Mouse (Mus musculus): ENCODE results near the gene Ppp6r2.
A peak's percentile ranks its signal among the peaks of the same experiment; 100 is the strongest.

Ppp6r2 gene

GRCm38 (mm10) chr15:89249063-89249462, 37.7 kb downstream of the Ppp6r2 start:
- no peak for DNase-seq (ENCODE audit: low spot score in 2 of 2)

- no peak for DNase-seq (ENCODE audit: low spot score in 2 of 2)
Observed at GRCm38 (mm10) chr15:89255330-89255729, 44.0 kb downstream of the Ppp6r2 start.

GRCm38 (mm10) chr15:89258997-89259396, 47.6 kb downstream of the Ppp6r2 start:
- no peak for DNase-seq (ENCODE audit: low spot score in 2 of 2)

DNA sequence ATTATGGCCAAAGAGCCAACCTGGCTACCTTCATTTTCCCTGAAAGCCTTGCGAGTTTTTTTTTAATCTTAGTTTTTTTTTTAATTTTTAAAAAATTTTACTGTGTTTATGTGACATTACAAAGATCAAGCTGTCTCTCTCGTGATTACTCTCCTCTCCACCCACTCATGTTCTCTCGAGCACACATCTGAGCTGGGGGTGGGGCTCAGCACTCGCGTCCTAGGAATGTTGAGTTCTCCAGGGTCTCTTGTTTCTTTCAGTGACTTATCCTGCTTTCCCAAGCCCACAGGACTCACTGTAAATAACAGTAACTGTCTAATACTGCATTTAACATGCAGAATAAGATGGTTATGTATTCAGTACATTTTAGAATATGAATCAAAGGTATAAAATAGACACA, 53.1 kb downstream of the Ppp6r2 start:
- DNase-seq (ENCODE audit: low spot score in 2 of 2) = no peak

DNA sequence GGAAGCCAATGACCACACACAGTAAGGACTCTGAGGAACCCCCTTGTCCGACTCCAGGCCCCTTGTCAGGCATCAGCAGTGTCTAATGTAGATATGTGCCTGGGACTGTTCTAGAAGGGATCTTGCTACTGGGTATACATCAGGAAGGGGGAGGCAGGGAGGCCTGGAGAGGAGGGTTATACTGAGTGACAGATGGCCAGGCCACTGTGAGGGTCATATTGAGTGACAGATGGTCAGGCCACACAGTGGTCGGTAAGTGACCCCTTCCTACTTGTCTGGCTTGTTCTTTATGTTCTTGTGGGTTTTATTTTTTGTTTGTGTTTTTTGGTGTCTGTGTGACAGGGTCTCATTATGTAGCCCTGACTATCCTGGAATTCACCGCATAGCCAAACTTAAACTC, 64.1 kb downstream of the Ppp6r2 start:
- DNase-seq (ENCODE audit: low spot score in 2 of 2) = no peak

- no peak for DNase-seq (ENCODE audit: low spot score in 2 of 2)
Observed at GRCm38 (mm10) chr15:89277366-89277765, 66.0 kb downstream of the Ppp6r2 start.

DNA sequence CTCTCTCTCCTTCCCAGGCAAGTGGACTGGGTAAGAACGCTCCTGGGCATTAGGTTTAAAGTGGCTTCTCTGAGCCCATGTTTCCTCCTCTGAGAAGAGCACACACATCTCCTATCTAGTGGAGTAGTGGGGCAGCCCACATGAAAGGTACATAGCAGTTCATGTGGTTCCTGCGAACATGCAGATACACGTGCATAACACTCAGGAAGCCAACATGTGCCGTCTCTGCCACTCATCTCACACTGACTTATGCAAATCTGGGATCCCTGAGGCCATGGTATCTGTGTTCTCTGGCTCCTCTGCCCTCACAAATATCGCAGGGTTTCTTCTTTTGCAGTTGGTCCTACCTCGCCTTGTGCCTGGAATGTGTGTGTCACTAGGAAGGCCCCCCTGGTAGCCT, 71.2 kb downstream of the Ppp6r2 start:
- no peak for DNase-seq (ENCODE audit: low spot score in 2 of 2)

DNA sequence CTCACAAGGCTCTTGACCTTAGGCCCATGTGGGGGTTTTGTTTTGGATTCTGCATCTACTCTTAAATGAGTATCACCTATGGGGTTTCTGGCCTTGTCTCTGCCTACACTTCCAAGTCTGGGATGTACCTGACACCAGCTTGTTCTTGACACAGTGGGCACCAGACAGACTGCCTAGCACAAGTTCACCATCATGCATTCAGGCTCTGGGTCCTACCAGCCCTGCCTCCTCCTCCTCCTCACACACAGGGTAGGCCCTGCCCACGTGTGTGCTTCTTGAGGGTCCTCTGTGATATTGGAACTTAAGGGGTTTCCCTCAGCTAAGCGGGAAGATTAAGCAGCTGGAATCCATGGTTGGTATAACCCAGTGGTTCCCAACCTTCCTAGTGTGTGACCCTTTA, 72.7 kb downstream of the Ppp6r2 start:
- no peak for DNase-seq (ENCODE audit: low spot score in 2 of 2)

- DNase-seq (ENCODE audit: low spot score in 2 of 2) = no peak
Observed at GRCm38 (mm10) chr15:89285004-89285403, 73.7 kb downstream of the Ppp6r2 start.

DNA sequence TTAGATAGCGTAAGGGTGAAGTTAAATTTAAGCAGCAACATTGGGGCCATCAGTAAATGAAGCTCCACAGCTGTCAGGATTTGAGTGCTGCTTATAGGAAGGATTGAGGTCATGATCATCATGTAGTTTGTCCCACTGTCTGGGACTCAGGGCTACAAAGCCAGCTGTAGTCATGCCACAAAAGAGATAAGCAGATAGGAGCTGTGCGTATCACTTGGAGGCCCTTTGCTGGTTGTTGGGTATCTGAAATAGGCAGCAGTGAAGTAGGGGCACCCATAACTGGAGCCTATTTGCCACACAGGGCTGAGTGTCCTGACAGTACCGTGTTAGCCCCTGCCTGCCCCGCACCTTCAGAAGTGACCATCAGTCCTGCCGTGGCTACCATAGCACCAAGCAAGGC, 74.1 kb downstream of the Ppp6r2 start:
- no peak for DNase-seq (ENCODE audit: low spot score in 2 of 2)

DNA sequence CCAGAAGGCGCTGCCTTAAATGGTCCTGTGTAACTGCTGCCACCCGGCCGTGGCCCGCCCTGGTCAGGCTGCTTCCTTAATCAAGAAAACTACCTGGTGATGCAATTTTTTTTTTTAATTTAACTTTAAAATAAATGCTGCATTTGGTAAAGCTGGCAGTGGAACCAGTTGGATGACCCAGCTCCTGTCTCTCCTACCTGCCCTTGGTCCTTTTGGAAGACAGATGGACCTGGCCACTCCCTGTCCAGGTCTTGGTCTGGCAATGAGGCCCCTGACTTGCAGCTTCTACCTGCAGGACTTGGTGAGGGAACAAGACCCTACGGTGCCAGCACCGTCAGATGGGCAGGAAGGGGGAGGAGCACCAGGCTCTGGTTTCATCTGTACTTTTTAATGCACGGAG, 74.8 kb downstream of the Ppp6r2 start:
- DNase-seq (ENCODE audit: low spot score in 2 of 2) = no peak

DNA sequence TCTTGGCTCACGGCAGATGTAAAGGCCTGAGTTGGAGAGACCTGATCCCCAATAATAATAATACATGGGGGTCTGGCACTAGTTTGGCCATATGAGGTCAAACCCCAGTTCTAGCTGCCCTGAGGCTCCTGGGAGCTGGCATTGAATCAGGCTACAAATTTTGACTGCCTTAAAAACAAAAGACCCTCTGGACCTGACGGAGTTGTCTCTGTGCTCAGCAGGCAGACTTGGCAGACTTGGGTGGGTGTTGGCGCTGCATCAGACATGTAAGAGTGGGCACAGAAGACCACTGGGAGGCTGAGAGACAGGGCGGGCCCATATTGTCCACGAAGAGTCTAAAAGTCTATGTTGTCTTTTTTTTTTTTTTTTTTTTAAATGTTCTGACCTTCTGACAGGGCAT, 75.2 kb downstream of the Ppp6r2 start:
- DNase-seq (ENCODE audit: low spot score in 2 of 2) = no peak

- DNase-seq (ENCODE audit: low spot score in 2 of 2) = no peak
Observed at GRCm38 (mm10) chr15:89288227-89288767, 76.9 kb downstream of the Ppp6r2 start.

DNA sequence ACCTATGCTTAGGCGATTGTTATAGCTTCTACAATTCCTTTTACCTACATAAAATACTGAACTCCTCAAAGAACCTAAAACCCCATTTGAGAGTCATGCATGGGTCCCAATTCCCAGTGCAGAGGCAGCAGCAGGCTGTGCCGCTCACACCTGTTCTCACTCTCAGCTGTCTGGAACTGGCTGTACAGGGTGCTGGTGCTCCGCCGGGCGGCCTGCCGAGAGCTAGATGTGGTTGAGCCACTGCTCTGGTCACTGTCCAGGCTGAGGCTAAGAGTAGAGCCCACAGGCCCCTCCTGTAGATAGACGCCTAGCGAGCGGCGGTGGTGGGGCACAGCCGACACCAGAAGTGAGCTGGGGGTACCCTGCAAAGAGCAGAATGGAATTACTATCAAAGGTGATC, 78.1 kb downstream of the Ppp6r2 start:
- no peak for DNase-seq (ENCODE audit: low spot score in 2 of 2)

DNA sequence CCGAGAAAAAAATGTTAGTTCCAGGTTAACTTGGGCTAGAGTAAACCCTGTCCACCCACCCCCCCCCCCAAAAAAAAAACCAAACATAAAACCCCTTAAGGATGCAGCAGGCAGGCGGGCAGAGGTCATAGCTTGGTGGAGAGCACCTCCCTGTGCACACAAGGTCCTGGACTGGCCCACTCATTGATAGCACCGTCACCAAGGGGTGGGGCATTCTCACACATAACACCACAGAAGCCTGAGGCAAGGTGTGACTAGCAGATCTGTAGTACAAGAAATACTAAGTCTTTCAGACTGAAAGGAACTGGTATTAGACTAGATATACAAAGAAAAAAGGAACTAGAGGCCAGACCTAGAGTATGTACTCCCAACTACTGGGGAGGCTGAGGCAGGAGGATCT, 80.2 kb downstream of the Ppp6r2 start:
- DNase-seq (ENCODE audit: low spot score in 2 of 2) = peak; percentile 37 to 52

DNA sequence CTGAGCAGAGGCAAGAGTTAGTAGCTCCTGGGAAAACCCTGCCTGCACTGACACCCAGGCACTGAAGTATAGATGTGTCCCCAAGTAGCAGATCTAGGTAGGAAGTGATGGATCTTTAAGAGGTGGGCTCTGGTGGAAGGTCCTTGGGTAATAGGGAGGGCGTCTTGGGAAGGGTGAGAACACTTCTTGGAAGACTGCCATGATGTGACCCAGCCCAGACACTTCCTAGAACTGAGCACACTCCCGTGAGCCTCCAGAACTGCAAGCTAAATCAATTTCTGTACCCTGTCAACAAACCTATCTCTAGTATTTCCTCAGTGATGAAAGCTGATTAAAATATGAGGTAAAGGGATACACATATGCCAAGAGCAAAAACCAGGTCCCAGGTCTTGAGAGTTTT, 81.4 kb downstream of the Ppp6r2 start:
- no peak for DNase-seq (ENCODE audit: low spot score in 2 of 2)

GRCm38 (mm10) chr15:89293778-89294177, 82.4 kb downstream of the Ppp6r2 start:
- DNase-seq (ENCODE audit: low spot score in 2 of 2) = no peak

GRCm38 (mm10) chr15:89295580-89296165, 84.3 kb downstream of the Ppp6r2 start:
- DNase-seq (ENCODE audit: low spot score in 2 of 2) = no peak

- DNase-seq (ENCODE audit: low spot score in 2 of 2) = no peak
Observed at GRCm38 (mm10) chr15:89296465-89296864, 85.1 kb downstream of the Ppp6r2 start.

DNA sequence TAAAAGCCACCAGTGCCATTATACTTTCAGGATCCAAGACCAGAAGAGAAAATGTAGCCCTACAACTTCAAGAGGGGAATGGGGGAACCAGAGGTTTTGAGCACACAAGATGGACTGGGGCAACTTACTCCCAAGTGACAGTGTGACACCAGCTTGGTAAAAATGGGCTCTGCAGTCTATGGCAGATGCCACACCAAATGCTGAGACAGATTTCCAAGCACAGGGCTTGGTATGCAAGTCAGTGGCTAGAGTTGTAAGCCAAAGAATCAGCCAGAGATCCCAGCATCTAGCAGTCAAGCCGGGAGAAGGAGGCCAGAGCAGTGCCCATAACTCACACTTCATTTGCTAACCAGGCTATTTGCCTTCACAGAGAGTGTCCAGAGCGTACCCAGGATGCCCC, 86.3 kb downstream of the Ppp6r2 start:
- DNase-seq (ENCODE audit: low spot score in 2 of 2) = no peak

DNA sequence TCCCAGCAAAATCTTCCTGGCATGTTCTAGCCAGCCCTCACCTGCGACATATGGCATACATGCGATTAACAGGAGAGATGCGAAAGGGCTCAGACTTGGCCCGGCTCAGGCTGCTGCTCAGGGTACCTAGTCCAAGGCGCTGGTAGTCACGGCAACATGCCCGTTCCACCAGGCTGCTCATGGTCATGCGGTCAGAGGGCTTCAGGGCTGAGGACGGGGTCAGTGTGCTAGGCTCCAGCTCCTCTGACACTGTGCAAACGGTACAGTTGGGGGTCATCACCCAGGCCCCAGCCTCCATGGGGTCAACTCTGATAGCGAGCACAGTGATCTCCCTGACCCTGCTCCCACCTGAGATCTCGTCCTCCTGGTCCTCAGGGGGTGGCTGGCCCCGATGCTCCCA, 88.8 kb downstream of the Ppp6r2 start:
- DNase-seq (ENCODE audit: low spot score in 2 of 2) = no peak

DNA sequence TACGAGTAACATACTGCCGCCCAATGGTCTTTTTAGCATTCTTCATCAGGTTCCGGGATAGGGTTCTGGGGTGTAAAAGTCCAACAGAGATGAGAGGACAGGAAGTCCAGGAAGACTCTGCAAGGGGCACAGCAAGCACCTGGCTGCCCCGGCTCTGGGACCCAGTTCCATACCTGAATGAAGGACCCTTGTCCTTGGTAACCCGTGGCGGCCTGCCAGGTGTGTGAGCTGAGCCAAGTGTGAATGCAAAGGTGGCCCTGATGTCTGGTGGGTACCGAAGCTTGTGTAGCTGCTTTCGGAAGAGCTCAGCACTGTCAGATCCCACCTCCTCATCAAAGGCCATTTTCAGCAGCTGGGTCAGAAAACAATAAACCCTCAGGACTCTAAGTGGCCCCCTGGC, 89.2 kb downstream of the Ppp6r2 start:
- no peak for DNase-seq (ENCODE audit: low spot score in 2 of 2)

DNA sequence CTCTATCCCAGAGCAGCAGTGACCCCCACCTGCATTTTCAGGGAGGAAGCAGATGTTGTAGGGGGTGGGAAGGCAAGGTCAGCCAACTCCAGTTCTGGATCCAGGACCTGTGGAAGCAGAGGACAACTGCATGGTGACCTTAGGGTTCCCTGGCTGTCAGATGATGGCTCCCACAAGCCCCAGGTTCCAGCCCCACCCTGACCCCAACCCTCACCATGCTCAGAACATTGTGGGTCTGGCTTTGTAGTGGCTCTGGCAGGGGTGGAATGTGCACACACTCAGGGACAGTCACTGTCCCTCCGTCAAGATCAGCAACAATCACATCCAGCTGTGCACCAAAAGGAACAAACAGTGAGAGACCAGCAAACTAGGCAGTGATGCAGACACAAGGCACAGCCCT, 94.6 kb downstream of the Ppp6r2 start:
- no peak for DNase-seq (ENCODE audit: low spot score in 2 of 2)

GRCm38 (mm10) chr15:89307461-89307860, 96.1 kb downstream of the Ppp6r2 start:
- no peak for DNase-seq (ENCODE audit: low spot score in 2 of 2)

Measured in natural killer cell, adult 2 months (primary cell).